Mouse (Mus musculus) neural tube, embryonic 11.5 days (tissue): ENCODE results near the gene Prpf3. TPM values are rescaled to one million over a fixed set of nuclear protein-coding genes. Genes with fewer than 3 reads are reported as not detected.
"Not testable (repeated sequence)": the region's sequence is repeated elsewhere in the genome, so short reads cannot be mapped to it uniquely, and the experiment has no call there.

Source experiments
- ATAC-seq: fragments of 200-750 bp; cut with Nextera tagmentation; 2 replicates; pipeline ENCODE4 v1.8.0; 2017; ENCODE audit warnings: moderate number of reproducible peaks, mild to moderate bottlenecking, moderate TSS enrichment, moderate library complexity; ENCODE audit not compliant: insufficient read depth, low FRiP score, low TSS enrichment
- DNase-seq: peaks from one replicate; pipeline ENCODE4 v3.0.0-alpha.2; 2015; ENCODE audit warnings: low spot score
- H3K27ac ChIP-seq: fragments of 300-500 bp; sonication (generic); 2 replicates; pipeline ENCODE4 v1.5.1; 2014; ENCODE audit warnings: low read depth, mild to moderate bottlenecking, low read length
- H3K27me3 ChIP-seq: fragments of 300-500 bp; sonication (generic); 2 replicates; pipeline ENCODE4 v1.6.1; 2014; ENCODE audit warnings: mild to moderate bottlenecking, low read length, mixed read lengths; ENCODE audit not compliant: control insufficient read depth, insufficient read depth
- H3K36me3 ChIP-seq: fragments of 300-500 bp; sonication (generic); 2 replicates; pipeline ENCODE4 v1.6.1; 2014; ENCODE audit warnings: mild to moderate bottlenecking, low read length, moderate library complexity, mixed read lengths; ENCODE audit not compliant: control insufficient read depth, insufficient read depth
- H3K4me1 ChIP-seq: fragments of 300-500 bp; sonication (generic); 2 replicates; pipeline ENCODE4 v1.6.1; 2014; ENCODE audit warnings: low read length, mixed read lengths; ENCODE audit not compliant: control insufficient read depth, insufficient read depth
- H3K4me2 ChIP-seq: fragments of 300-500 bp; sonication (generic); 2 replicates; pipeline ENCODE4 v1.6.1; 2014; ENCODE audit warnings: low read depth, mild to moderate bottlenecking, moderate library complexity
- H3K4me3 ChIP-seq: fragments of 300-500 bp; sonication (generic); 2 replicates; pipeline ENCODE4 v1.5.1; 2014; ENCODE audit warnings: low read depth, low read length
- H3K9ac ChIP-seq: fragments of 300-500 bp; sonication (generic); 2 replicates; pipeline ENCODE4 v1.6.1; 2014; ENCODE audit warnings: mild to moderate bottlenecking, low read length
- H3K9me3 ChIP-seq: fragments of 300-500 bp; sonication (generic); 2 replicates; pipeline ENCODE4 v1.6.1; 2016; ENCODE audit warnings: low read length; ENCODE audit not compliant: control insufficient read depth
- WGBS: fragments of 180-500 bp; shearing (Covaris S2); extraction: QIAGEN DNeasy Blood & Tissue Kit; methylation state at CpG from one replicate; pipeline ENCODE4 v1.1.7; 2014; 5-methylcytosine and 5-hydroxymethylcytosine counted together
- polyA plus RNA-seq: library from polyadenylated mRNA; unstranded; fragments of >200 nt; fragmentation: Nextera tagmentation; extraction: Ambion mirVana; gene quantifications from 2 replicates; pipeline ENCODE4 v1.2.1, GENCODE M21; 2014

The Prpf3 gene
- polyA plus RNA-seq, 1 experiment from 2014 or later: 69.6 TPM

- H3K36me3 ChIP-seq: peaks cover 5% of the 10 kb centered on the region; the same call in 1 of the 2 replicates
Observed at GRCm38 (mm10) chr3:95866071-95866470, 10.4 kb upstream of the Prpf3 start.

GRCm38 (mm10) chr3:95865571-95865970 lies 9.9 kb upstream of the Prpf3 start:
- H3K4me3 ChIP-seq: no peak overlapping the region
- H3K9ac ChIP-seq: no peak overlapping the region
- ATAC-seq: no peak
- no peak for DNase-seq
- 92% methylated on average over 20 of the region's 20 CpGs for WGBS
- H3K27me3 ChIP-seq: no peaks in the 10 kb centered on the region
- H3K9me3 ChIP-seq: no peaks in the 10 kb centered on the region
- H3K4me2 ChIP-seq: no peak overlapping the region
- H3K27ac ChIP-seq: no peak overlapping the region
- H3K36me3 ChIP-seq: peaks cover 5% of the 10 kb centered on the region; the same call in 1 of the 2 replicates
- H3K4me1 ChIP-seq: peaks cover 2% of the 10 kb centered on the region

More at GRCm38 (mm10) chr3:95866071-95866470, 10.4 kb upstream of the Prpf3 start:
- H3K27ac ChIP-seq: no peak overlapping the region
- 90% methylated on average over 5 of the region's 5 CpGs for WGBS
- DNase-seq: no peak
- H3K4me3 ChIP-seq: no peak overlapping the region
- peaks cover 4% of the 10 kb centered on the region for H3K4me1 ChIP-seq
- H3K9me3 ChIP-seq: no peaks in the 10 kb centered on the region
- no peaks in the 10 kb centered on the region for H3K27me3 ChIP-seq
- no peak overlapping the region for H3K4me2 ChIP-seq
- H3K9ac ChIP-seq: no peak overlapping the region
- no peak for ATAC-seq

DNA sequence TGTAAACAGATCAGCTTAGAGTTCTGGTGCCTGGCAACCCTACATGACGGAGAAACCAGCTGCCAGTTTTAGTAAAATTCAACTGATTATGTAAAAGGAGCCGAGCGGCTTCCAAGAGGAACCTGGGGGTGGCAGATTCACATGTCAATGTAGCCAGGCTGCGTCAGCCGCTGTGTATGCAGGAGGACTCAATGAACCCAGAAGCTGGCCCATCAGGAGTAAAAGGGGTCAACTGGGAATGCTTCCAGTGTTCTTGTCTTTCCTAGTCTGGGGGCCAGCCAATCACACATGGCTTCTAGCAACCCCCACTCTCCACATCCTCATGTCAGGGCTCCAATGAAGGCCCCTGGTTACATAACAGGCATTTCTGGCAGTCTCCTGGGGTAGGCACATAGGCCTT lies 9.4 kb upstream of the Prpf3 start:
- Histone ChIP-seq H3K4me2 (no peak overlapping the region), H3K9ac (no peak overlapping the region), H3K4me1 (no peaks in the 10 kb centered on the region), H3K27me3 (no peaks in the 10 kb centered on the region), H3K36me3 (peaks cover 5% of the 10 kb centered on the region; the same call in 1 of the 2 replicates), H3K9me3 (no peaks in the 10 kb centered on the region), H3K4me3 (no peak overlapping the region), H3K27ac (no peak overlapping the region)
- ATAC-seq (no peak), DNase-seq (no peak)
- WGBS: 90% methylated on average over 5 of the region's 5 CpGs

- ATAC-seq (no peak), DNase-seq (no peak)
- Histone ChIP-seq H3K9ac (no peak overlapping the region), H3K4me3 (no peak overlapping the region), H3K4me2 (no peak overlapping the region), H3K4me1 (no peaks in the 10 kb centered on the region), H3K9me3 (no peaks in the 10 kb centered on the region), H3K27me3 (no peaks in the 10 kb centered on the region), H3K27ac (no peak overlapping the region), H3K36me3 (peaks cover 2% of the 10 kb centered on the region; the same call in 1 of the 2 replicates)
- WGBS: 80% methylated on average over 7 of the region's 7 CpGs
Observed at GRCm38 (mm10) chr3:95863578-95863977, 7.9 kb upstream of the Prpf3 start.

DNA sequence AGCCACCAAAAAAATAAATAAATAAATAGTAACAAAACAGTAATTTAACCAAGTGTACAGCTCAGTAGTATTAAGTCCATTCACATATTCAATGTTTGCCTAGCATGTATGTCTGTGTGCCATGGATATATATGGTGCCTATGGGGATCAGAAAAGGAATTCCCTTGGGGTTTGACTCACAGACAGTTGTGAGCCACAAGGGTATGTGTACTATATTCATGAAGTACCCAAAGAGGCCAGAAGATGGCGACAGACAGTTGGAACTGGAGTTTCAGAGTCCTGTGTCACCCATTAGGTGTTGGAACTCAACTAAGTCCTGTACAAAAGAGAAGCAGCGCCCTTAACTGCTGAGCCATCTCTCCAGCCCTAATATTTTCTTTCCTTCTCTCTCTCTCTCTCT lies 6.1 kb upstream of the Prpf3 start:
- ATAC-seq (no peak; the same call in 1 of the 2 replicates), DNase-seq (peak; percentile 41)
- no peaks in the 10 kb centered on the region for H3K9me3 ChIP-seq
- H3K27me3 ChIP-seq: no peaks in the 10 kb centered on the region
- H3K9ac ChIP-seq: no peak overlapping the region
- H3K4me1 ChIP-seq: no peaks in the 10 kb centered on the region
- no peak overlapping the region for H3K4me2 ChIP-seq
- 0 out of 2 replicates have a peak, but pooled peaks cover 2% of the 10 kb centered on the region for H3K36me3 ChIP-seq
- 39% methylated on average over 2 of the region's 2 CpGs for WGBS
- no peak overlapping the region for H3K27ac ChIP-seq
- no peak overlapping the region for H3K4me3 ChIP-seq

- no peak overlapping the region for H3K9ac ChIP-seq
- H3K27ac ChIP-seq: no peak overlapping the region
- no peak overlapping the region for H3K4me2 ChIP-seq
- H3K27me3 ChIP-seq: no peaks in the 10 kb centered on the region
- 76% methylated on average over 10 of the region's 10 CpGs for WGBS
- peaks cover under 1% of the 10 kb centered on the region; the same call in 1 of the 2 replicates for H3K4me1 ChIP-seq
- ATAC-seq (no peak), DNase-seq (no peak)
- H3K4me3 ChIP-seq: no peak overlapping the region
- H3K36me3 ChIP-seq: 0 out of 2 replicates have a peak, but pooled peaks cover 2% of the 10 kb centered on the region
- no peaks in the 10 kb centered on the region for H3K9me3 ChIP-seq
Observed at GRCm38 (mm10) chr3:95861216-95861615, 5.5 kb upstream of the Prpf3 start.

DNA sequence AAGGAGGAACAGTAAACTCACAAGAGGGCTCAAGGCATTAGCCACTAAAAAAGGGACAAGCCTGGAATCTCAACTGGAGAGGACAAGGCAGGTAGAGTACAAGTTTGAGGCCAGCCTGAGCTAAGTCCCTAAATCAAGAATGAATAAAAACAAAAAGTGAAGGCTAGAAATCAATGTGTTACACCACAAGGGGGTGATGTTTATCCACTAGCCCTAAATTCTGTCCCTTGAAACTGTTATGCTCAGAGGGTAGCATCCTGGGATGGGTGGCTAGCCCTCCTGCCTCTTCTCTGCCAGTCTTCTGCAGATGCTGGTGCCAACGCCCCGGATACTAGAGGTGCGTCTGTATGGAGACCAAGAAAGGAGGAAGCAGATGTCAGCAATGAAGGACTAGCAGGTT lies 4.6 kb upstream of the Prpf3 start:
- H3K9ac ChIP-seq: no peak overlapping the region
- 92% methylated on average over 3 of the region's 3 CpGs for WGBS
- no peak for ATAC-seq
- peaks cover 2% of the 10 kb centered on the region; the same call in 1 of the 2 replicates for H3K4me1 ChIP-seq
- H3K4me2 ChIP-seq: no peak overlapping the region
- no peaks in the 10 kb centered on the region for H3K27me3 ChIP-seq
- H3K4me3 ChIP-seq: no peak overlapping the region
- no peak for DNase-seq
- no peaks in the 10 kb centered on the region for H3K9me3 ChIP-seq
- no peak overlapping the region for H3K27ac ChIP-seq
- 0 out of 2 replicates have a peak, but pooled peaks cover 2% of the 10 kb centered on the region for H3K36me3 ChIP-seq

GRCm38 (mm10) chr3:95858278-95858677 lies 2.6 kb upstream of the Prpf3 start:
- not testable (repeated sequence) for ATAC-seq, H3K4me1 ChIP-seq, H3K36me3 ChIP-seq, H3K9me3 ChIP-seq, H3K9ac ChIP-seq, H3K4me2 ChIP-seq, H3K27ac ChIP-seq, H3K4me3 ChIP-seq, DNase-seq, H3K27me3 ChIP-seq
- 88% methylated on average over 3 of the region's 3 CpGs for WGBS

- not testable (repeated sequence) for H3K9me3 ChIP-seq, H3K27ac ChIP-seq, H3K4me2 ChIP-seq, H3K4me3 ChIP-seq, DNase-seq, H3K27me3 ChIP-seq, ATAC-seq, H3K9ac ChIP-seq, H3K36me3 ChIP-seq, H3K4me1 ChIP-seq
- 92% methylated on average over 1 of the region's 1 CpGs for WGBS
Observed at GRCm38 (mm10) chr3:95857050-95857449, 1.4 kb upstream of the Prpf3 start.
